ENCODE assay signal across 20 mouse cellular contexts in genomic region chr2:5258250-5258649, GRCm38 (mm10).
"Had no signal": no experiment of that assay in that cellular context is flagged by ENCODE, and none has a peak within 500 bp of the region (broad histone marks: within the 10 kb centered on the region; RNA-seq: fewer than 3 reads in every experiment).

No protein-coding gene starts in this region.

- DNase-seq: liver, postnatal 0 days; lung, adult 2 months; lung, postnatal 14 days; lung, postnatal 36 days; retina, postnatal 1 day; right cerebral cortex, adult 18-20 months; right cerebral cortex, postnatal 25 days; right cerebral cortex, postnatal 4 days; spleen, adult 18-20 months; thymus, adult 18-20 months; thymus, postnatal 25 days; thymus, postnatal 4 days had no signal

- H3K27me3 ChIP-seq: lung, embryonic 15.5 days; megakaryocyte, embryonic 14.5 days; midbrain, embryonic 13.5 days; midbrain, embryonic 15.5 days; neural tube, embryonic 12.5 days had no signal

- H3K9me3 ChIP-seq: lung, embryonic 15.5 days; midbrain, embryonic 15.5 days; neural tube, embryonic 12.5 days had no signal

- H3K9ac ChIP-seq: liver, postnatal 0 days; lung, embryonic 15.5 days; midbrain, embryonic 13.5 days; midbrain, embryonic 15.5 days; neural tube, embryonic 12.5 days had no signal

- H3K36me3 ChIP-seq: lung, embryonic 15.5 days; midbrain, embryonic 13.5 days; midbrain, embryonic 15.5 days; neural tube, embryonic 12.5 days had no signal

- H3K4me1 ChIP-seq: lung, embryonic 15.5 days; midbrain, embryonic 13.5 days; midbrain, embryonic 15.5 days; neural tube, embryonic 12.5 days had no signal

- H3K4me2 ChIP-seq: lung, embryonic 15.5 days; midbrain, embryonic 11.5 days; midbrain, embryonic 13.5 days; midbrain, embryonic 15.5 days; neural tube, embryonic 12.5 days had no signal

- ATAC-seq: liver, postnatal 0 days; lung, postnatal 0 days; midbrain, embryonic 13.5 days; midbrain, embryonic 15.5 days had no signal

- H3K27ac ChIP-seq: lung, embryonic 15.5 days; macrophage; midbrain, embryonic 13.5 days; midbrain, embryonic 15.5 days; neural tube, embryonic 12.5 days had no signal

- H3K4me3 ChIP-seq: lung, embryonic 15.5 days; megakaryocyte, embryonic 14.5 days; midbrain, embryonic 13.5 days; midbrain, embryonic 15.5 days; neural tube, embryonic 12.5 days had no signal
